Mouse (Mus musculus) telencephalon, adult 2 months (tissue): ENCODE measurements at regions not wholly inside any gene's neighbourhood (a gene's known extent, or its start where the extent isn't known, plus 50 kb on each side); places are given as distances from the start of the nearest gene placed in this dataset.

Experiments
- DNase-seq: peaks from one replicate; pipeline ENCODE4 v3.0.0-alpha.2; 2011; ENCODE audit warnings: low read depth, low spot score

DNA sequence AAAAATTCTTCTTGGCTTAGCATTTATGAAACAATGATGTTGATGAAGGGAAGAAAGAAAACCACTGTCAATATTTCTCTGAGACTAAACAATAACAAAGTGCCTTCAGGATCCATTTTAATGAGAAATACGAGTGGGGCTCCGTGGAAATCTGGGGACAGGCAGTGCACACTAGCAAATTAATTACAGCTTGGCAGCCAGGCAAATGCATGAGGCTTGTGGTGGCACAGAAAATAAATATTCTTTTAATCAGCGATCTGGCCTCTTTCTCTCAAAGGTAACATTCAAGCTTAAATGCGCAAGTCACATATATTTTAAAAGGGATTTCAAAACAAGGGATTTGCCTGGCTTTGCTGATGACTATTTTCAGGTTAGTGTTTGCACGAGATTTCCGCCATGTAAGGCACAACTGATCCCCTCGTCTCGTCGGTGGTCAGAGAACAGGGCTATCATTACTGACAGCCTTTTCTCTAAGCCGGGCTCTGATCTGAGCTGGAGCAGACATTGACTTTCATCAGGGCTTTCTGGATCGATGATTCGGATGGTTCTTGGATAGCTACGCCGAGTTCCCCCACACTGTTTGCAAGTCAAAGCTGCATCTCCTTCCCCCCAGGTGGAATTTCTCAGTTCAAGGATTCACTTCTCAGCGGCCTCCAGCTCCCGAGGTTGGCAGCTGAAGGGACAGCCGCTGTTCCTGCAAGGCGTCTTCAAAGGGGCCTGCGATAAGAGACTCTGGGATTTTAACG is 109.1 kb upstream of the Ptbp2 start:
- DNase-seq = no peak

DNA sequence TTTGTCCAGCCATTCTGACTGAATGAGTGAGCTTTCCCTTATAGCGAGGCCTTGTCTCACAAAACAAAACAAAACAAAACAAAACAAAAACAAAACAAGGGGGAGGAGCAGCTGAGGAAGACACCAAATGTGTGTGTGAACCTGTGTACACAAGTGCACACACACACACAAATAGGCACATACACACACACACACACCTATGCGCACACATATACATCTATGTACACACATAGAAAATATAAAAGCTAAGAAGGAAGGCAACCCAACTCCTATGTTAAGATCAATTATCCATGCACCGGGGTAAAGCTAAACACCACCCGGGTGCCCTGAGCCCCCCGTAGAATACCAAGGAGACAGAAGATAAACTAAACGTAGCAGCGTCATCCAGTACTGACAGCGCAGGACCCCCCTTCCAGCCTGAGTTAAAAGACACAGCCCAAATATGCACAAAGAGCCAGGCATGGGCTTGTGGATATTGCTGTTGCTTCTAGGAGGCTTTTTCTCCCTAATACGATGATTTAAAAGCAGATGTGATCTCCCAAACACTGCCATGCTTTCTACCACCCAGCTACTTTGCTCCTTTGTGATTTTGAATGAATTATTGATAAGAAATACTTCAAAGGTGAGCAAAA is 108.4 kb upstream of the Ptbp2 start:
- DNase-seq = no peak

DNA sequence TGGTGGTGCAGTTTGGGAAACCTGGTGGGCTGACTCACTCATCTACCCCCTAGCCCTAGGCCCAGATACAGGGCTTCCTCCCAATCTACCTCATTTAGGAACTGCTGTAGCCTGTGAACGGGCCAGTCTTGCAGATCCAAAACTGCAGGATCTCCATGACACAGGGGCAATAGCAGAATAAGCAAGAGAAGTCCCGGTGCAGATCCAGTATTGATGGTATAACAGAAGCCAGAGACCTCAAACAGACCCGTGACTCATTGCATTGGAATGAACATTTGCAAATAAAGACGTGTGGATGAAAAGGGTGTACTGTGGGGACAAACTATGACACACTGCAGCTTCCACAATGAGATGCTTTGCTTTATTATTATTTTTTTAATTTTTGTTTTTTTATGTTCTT is 106.6 kb upstream of the Ptbp2 start:
- DNase-seq = no peak

DNA sequence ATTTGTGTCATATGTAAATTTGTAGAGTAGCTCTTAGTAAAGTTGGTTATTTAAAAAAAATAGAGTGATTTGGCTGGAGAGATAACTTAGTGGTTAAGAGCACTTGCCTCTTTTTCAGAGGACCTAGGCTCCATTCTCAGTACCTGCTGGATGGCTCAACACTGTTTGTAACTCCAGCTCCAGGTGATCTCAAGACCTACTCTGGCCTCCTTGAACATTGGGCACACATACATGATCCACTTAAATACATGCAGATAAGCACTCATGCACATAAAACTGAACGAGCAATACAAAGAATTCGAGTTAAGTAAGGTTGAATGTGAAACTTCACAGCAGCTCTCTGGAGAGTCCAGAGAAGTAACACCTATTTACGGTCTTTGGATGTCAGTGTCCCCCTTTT is 104.2 kb upstream of the Ptbp2 start:
- no peak for DNase-seq

DNA sequence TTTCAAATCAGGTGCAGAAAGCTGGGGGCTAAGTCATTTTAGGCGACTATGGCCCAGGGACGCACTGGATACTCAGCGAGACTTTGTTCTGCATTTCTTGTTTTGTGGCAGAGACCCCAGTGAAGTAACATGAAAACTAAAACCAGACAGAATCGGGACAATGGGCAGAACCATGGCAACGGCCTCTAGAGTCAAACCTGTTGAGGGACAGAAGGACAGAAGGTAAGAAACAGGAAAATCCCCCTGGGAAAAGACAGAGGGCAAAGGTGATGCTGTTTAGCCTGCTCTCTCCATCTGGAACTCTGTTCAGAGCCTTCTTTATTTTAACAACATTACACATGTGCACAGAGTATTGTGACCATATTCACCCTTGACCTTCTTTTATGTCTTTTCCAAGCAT is 92.1 kb upstream of the Ptbp2 start:
- DNase-seq = no peak

DNA sequence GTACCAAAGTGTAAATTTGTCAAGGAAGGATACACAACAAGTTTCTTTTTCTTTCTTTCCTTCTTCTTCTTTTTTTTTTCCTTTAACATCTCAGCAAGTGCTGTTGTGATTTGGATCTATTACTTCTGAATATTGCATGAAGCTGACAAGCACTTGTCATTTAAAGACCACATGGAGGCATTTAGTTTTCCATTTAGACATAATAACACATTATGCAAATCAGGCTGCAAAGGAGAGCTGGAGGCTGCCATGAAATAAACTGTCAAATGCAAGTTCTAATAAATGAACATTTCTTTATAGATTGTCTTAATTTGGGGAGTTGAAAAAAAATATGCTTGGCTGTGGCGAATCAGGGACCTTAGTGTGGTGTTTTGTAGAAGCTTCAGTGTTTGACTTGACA is 90.8 kb upstream of the Ptbp2 start:
- DNase-seq = no peak

DNA sequence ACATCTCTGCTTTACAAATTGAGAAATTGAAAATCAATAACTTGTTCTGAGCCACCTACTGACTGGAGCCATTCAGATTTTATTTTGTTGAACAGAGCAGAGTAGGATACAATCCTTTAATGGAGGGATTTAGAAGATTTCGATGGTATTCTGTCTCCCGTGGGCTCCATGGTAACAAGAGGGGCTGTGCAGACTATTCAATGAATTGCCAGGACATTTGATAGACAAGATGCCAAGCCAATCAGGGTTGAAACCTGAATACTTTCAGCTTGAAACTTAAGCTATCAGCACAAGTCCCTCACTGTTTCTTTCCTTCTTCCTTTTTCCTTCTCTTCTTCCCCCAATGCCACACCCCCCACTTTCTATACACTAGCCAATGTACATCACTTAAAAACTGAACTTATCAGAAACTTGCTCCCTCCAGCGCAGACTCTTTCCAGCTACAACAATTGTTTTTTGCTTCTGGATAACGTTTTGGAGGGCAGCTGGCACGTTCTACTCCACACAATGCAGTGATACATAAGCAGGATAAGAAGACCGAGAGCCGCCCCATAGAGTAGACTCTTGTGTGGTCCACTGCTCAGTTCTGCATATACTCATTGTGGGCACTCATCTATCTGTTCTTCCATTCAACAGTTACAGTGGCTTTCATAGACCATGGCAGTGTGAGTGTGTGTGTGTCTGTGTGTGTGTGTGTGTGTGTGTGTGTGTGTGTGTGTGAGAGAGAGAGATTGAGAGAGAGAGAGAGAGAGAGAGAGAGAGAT is 78.1 kb upstream of the Ptbp2 start:
- peak; percentile 39 for DNase-seq
